Mouse (Mus musculus) kidney, adult 10 weeks (tissue): ENCODE results near the gene Ankrd44. TPM values are rescaled to one million over a fixed set of nuclear protein-coding genes. Genes with fewer than 3 reads are reported as not detected.

ENCODE experiments used
- polyA plus RNA-seq: library from polyadenylated mRNA; stranded (reverse); fragments of 350-450 nt; fragmentation: Illumina TruSeq; extraction: RNeasy Lipid Tissue Mini Kit (QIAGEN cat#74804); gene quantifications from one replicate; pipeline ENCODE4 v1.2.3, GENCODE M21; 2014; ENCODE audit warnings: low read depth, low replicate concordance

Ankrd44 gene
- 27.3 TPM for polyA plus RNA-seq

DNA sequence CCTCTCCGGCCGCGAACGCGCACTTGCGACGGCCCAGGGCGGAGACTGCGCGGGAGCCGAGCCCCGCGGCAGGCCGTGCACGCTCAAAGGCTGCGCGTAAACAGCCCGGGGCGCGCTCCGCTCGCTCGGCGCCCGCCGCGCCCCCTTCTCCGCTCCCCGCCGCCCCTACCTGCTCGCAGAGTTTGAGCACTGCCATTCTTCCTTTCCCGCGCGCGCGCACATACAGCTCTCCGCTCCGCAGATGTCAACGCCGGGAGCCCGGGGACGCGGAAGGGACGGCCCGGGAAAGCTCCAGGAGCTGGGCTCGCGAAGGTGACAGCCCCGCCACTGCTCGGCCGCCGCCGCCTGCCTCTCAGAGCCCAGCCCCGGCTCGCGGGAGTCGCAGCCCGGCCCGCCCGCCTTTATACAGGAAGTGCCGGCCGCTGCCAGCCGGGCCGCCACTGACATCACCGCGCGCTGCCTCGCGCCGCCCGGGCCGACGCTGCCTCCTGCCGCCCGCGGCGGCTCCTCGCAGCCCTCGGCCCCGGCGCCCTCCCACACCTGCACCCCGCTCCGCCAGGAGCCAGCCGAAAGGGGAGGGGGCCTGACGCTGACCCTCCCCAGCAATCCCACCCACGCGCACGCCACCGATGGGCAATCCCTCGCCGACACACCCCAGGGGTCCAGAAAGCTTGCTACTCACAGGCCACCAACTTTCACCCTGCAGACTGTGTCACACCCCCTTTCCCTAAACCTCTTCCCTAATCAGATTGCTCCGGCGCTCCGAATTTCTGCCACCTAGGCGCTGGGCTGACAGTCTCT lies at the start of gene Ankrd44:
Gene Ankrd44 (minus strand): TSS at position 417 of the 801 bp plus-strand sequence.

Other genes with a start within 250 kb of the Ankrd44 start
- gene Sf3b1, start 101.1 kb upstream of the Ankrd44 start, polyA plus RNA-seq = 206 TPM
- 146 TPM for gene Coq10b, start 126.4 kb upstream of the Ankrd44 start, polyA plus RNA-seq
- gene Hspe1, start 161.7 kb upstream of the Ankrd44 start, polyA plus RNA-seq = 690 TPM
- gene Hspd1, start 161.9 kb upstream of the Ankrd44 start, polyA plus RNA-seq = 1,170 TPM
- 179 TPM for gene Mob4, start 204.8 kb upstream of the Ankrd44 start, polyA plus RNA-seq